Mouse (Mus musculus) brain, embryonic 14.5 days (tissue): ENCODE measurements at regions not wholly inside any gene's neighbourhood (a gene's known extent, or its start where the extent isn't known, plus 50 kb on each side); places are given as distances from the start of the nearest gene placed in this dataset.

Experiments
- CTCF ChIP-seq: fragments of 200-500 bp; IDR thresholded peaks from 2 replicates; pipeline ENCODE4 v1.5.1; 2012; ENCODE audit warnings: inconsistent platforms, mild to moderate bottlenecking, moderate library complexity, borderline replicate concordance; ENCODE audit not compliant: insufficient read depth, insufficient read length; ENCODE audit errors: extremely low read depth
- POLR2A ChIP-seq: fragments of 200-500 bp; IDR thresholded peaks from 2 replicates; pipeline ENCODE4 v1.6.1; 2012; ENCODE audit warnings: mild to moderate bottlenecking, inconsistent platforms, borderline replicate concordance; ENCODE audit not compliant: poor library complexity, insufficient read depth, insufficient read length, severe bottlenecking; ENCODE audit errors: extremely low read depth

GRCm38 (mm10) chr10:117909811-117910239 lies 64.0 kb upstream of the Rap1b start:
- TF ChIP-seq POLR2A = no peak
- TF ChIP-seq CTCF = no peak
